Mouse (Mus musculus) cerebellum, adult 9-11 months (tissue): Measurements from ENCODE around the gene Cyb5r1.
A peak's percentile ranks its signal among the peaks of the same experiment; 100 is the strongest.
"Not testable (repeated sequence)": the region's sequence is repeated elsewhere in the genome, so short reads cannot be mapped to it uniquely, and the experiment has no call there.

Experiments
- DNase-seq: peaks from one replicate; pipeline ENCODE4 v3.0.0; 2022

Cyb5r1 gene

DNA sequence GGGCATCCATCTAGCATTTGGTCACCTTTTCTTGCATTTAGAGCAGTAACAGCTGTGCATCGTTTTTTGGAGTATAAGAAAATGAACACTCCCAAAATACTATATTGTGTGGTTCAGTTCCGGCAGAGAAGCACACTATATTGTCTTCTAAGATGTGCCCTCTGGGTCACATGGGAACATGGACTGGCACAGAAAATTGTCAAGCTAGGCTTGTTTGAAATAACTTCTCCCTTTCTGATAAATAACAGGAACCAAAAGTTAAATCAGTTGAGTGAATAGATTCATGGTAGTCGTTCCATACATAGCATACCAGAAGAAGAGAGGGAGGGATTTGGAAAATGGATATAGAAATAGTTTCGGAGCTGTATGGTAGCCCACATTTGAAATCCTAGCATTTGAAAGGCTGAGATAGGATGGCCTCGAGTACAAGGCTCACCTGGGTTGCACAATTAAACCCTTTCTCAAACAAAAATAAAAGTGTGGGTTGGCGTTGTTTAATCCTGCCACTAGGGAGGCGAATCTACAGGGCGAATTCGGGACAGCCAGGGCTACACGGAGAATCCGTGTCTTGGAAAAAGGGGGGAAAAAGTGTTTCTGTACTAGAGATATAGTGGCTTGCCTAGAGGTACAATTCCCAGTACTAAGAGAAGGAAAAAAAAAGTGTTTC, 9.3 kb downstream of the Cyb5r1 start:
- DNase-seq = no peak

- peak; percentile 98 for DNase-seq
Observed at GRCm38 (mm10) chr1:134415168-134415831, 9.9 kb downstream of the Cyb5r1 start, which contains the start of gene Adipor1. Gene Adipor1 (plus strand): TSS chr1:134415378.

- DNase-seq = no peak
Observed at GRCm38 (mm10) chr1:134418414-134418975, 13.1 kb downstream of the Cyb5r1 start.

DNA sequence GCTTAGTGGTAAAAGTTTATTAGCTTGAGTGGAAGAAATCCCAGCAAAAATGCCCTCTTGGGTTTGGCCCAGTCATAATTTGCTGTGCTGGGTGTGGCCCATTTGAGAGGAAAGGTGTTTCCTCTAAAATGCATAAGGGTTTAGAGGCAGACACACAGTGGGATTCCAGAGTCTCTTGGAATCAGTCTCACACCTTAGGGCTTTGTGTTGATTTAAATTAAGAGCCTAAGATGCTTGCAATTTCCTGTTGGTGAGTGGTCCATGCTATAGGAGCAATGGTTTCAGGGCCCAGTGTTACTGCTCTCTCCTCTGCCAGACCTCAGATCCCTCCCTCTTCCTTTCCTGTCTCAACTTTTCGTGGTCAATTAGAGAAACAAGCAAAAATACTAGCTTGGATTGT, 13.8 kb downstream of the Cyb5r1 start:
- no peak for DNase-seq

GRCm38 (mm10) chr1:134419751-134420458, 14.5 kb downstream of the Cyb5r1 start:
- DNase-seq = no peak

DNA sequence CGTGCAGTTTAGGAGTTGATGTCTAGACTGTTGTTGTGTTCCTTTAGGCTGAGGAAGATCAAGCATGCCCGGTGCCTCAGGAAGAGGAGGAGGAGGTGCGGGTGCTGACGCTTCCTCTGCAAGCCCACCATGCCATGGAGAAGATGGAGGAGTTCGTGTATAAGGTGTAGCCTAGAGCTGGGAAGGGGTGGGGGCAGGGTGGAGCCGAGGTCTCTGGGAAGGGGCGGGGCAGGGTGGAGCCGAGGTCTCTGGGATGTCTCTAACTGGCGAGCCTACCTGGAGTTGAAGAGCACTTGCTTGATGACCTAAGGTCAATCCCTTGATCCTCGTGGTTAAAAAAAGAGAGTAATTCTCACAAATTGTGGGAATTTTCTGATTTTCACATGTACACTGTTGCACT, 18.6 kb downstream of the Cyb5r1 start:
- no peak for DNase-seq

DNA sequence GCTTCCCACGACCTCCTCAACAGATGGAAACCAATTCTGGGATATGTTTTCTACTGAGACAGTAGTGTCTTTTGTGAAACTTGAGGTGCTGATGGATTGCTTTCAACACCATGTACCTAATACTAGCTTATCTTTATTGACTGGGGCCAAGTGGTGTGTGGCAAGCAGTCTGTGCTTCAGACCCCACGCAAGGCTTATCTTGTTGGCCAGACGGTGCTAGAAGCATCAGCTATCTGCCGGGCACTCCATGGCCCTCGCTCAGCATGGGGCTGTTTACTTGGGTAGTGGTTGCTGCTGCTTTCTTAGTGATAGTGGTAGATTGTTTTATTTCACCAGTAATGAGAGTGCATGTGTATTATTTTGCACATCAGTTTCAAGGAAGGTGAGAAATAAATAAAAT, 20.9 kb downstream of the Cyb5r1 start:
- no peak for DNase-seq

GRCm38 (mm10) chr1:134433002-134433401, 27.6 kb downstream of the Cyb5r1 start:
- DNase-seq = no peak

DNA sequence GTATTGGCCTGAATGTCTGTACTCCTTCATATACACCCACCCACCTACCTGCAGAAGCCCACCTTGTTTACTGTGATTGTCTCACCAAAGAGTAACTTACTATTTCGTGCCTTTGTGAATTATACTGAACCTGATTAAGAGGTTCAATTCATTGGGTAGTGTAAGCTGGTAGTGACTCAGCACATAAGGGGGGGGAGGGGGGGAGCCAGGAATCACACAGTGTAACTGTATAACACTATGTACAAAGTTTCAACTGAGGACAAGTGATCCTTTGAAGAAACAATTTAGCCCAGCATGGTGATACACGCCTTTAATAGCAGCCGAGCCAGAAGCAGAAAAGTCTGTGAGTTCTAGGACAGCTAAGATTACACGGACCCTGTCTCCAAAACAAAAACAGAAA, 28.1 kb downstream of the Cyb5r1 start:
- DNase-seq = no peak

DNA sequence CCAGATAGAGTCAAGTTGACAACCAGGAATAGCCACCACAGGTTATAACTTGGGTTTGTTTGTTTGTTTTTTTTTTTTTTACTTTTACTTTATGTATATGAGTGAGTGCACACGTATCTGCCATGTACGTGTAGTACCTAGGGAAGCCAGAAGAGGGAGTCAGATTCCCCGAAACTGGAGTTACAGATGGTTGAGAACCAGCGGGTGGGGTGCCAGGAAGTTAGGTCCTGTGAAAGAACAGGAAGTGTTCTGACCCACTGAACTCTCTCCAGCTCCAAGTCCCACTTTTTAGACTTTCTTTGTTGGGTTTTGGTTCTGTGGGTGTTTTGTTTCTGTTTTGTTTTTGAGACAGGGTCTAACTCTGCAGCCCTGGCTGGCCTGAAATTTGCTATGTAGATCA, 30.1 kb downstream of the Cyb5r1 start:
- DNase-seq = no peak

- DNase-seq = no peak
Observed at GRCm38 (mm10) chr1:134440437-134440836, 35.1 kb downstream of the Cyb5r1 start.

GRCm38 (mm10) chr1:134441737-134442136, 36.4 kb downstream of the Cyb5r1 start:
- not testable (repeated sequence) for DNase-seq

GRCm38 (mm10) chr1:134442394-134442793, 37.0 kb downstream of the Cyb5r1 start:
- no peak for DNase-seq

- DNase-seq = not testable (repeated sequence)
Observed at GRCm38 (mm10) chr1:134443288-134443687, 37.9 kb downstream of the Cyb5r1 start.

DNA sequence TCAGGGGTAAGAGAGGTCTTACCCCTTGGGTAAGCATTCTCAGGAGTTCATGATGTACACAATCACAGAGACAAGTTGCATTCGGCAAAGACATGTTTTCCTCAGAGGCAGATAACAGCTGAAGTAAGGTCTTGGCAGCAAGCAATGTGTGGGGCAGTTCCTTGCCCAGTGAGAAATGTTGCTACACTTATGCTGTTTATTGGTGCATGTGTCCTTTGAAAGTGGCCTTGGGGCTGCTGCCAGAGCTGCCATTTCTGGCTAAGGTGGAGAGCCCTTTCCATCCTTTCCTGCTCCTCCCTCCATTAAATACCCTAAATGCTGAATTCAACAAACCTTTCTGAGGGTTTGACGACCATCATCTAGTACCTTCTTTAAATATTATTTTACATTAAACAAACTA, 40.1 kb downstream of the Cyb5r1 start:
- no peak for DNase-seq

- not testable (repeated sequence) for DNase-seq
Observed at GRCm38 (mm10) chr1:134448537-134448936, 43.2 kb downstream of the Cyb5r1 start.

GRCm38 (mm10) chr1:134450201-134450600, 44.8 kb downstream of the Cyb5r1 start:
- DNase-seq = no peak

DNA sequence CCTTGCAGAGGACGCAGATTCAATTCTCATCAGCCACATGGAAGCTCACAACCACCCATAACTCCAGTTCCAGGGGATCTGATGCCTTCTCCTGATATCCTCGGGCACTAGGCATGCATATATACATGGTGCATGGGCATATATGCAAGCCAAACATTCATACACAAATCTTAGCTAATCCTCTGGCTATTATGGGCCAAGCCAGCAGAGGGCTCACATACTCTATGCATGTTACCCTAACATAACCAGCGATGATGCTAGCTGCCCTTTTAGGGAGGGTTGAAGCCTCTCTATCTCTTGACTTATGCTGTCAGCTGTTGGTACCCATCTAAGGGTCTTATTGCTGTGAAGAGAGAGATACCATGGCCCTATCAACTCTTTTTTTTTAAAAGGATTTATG, 45.6 kb downstream of the Cyb5r1 start:
- DNase-seq = peak; percentile 11

- peak; percentile 95 for DNase-seq
Observed at GRCm38 (mm10) chr1:134454904-134455824, 49.8 kb downstream of the Cyb5r1 start, which contains the start of gene Klhl12. Gene Klhl12 (plus strand): TSS chr1:134455531.

DNA sequence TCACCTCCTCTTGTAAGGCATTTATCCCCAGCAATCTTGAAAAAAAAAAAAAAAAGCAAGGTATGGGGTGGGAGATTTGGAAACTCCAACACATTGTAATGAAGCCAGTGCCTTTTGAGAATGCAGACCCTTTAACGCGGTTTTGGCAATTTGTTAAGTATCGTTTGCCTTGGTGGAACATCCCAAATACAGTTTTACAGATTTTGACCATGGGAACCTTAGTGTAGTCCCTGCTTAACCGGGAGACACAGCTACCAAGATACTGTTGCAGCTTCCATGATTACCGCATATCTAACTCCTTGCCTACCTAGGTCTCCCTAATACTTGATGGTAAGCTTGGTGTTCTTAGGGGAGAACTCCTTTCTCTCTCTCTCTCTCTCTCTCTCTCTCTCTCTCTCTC, 50.7 kb downstream of the Cyb5r1 start:
- no peak for DNase-seq

- DNase-seq = no peak
Observed at GRCm38 (mm10) chr1:134458139-134458727, 52.9 kb downstream of the Cyb5r1 start.
